Mouse (Mus musculus) midbrain, postnatal 0 days (tissue): ENCODE measurements at regions not wholly inside any gene's neighbourhood (a gene's known extent, or its start where the extent isn't known, plus 50 kb on each side); places are given as distances from the start of the nearest gene placed in this dataset.
A peak's percentile ranks its signal among the peaks of the same experiment; 100 is the strongest.

Experiments
- ATAC-seq: fragments of 200-750 bp; cut with Nextera tagmentation; 2 replicates; pipeline ENCODE4 v1.8.0; 2017; ENCODE audit warnings: moderate number of reproducible peaks, mild to moderate bottlenecking, moderate TSS enrichment, moderate library complexity; ENCODE audit not compliant: low FRiP score
- DNase-seq: peaks from one replicate; pipeline ENCODE4 v3.0.0-alpha.2; 2015; ENCODE audit warnings: low spot score
- H3K27ac ChIP-seq: fragments of 300-500 bp; sonication (generic); 2 replicates; pipeline ENCODE4 v1.5.1; 2014; ENCODE audit warnings: low read depth, mild to moderate bottlenecking, low read length, mixed read lengths
- H3K27me3 ChIP-seq: fragments of 300-500 bp; sonication (generic); 2 replicates; pipeline ENCODE4 v1.6.1; 2014; ENCODE audit warnings: low read length, control low read depth, mixed read lengths; ENCODE audit not compliant: insufficient read depth
- H3K36me3 ChIP-seq: fragments of 300-500 bp; sonication (generic); 2 replicates; pipeline ENCODE4 v1.6.1; 2014; ENCODE audit warnings: low read length, control low read depth, mixed read lengths; ENCODE audit not compliant: insufficient read depth
- H3K4me1 ChIP-seq: fragments of 300-500 bp; sonication (generic); 2 replicates; pipeline ENCODE4 v1.6.1; 2014; ENCODE audit warnings: mild to moderate bottlenecking, control low read depth, antibody characterized with exemption, low read length, mixed read lengths; ENCODE audit not compliant: insufficient read depth
- H3K4me2 ChIP-seq: fragments of 300-500 bp; sonication (generic); 2 replicates; pipeline ENCODE4 v1.6.1; 2014; ENCODE audit warnings: low read depth, mild to moderate bottlenecking, low read length, mixed read lengths; ENCODE audit not compliant: poor library complexity, severe bottlenecking
- H3K4me3 ChIP-seq: fragments of 300-500 bp; sonication (generic); 2 replicates; pipeline ENCODE4 v1.5.1; 2014; ENCODE audit warnings: low read depth, mild to moderate bottlenecking, low read length, moderate library complexity
- H3K9ac ChIP-seq: fragments of 300-500 bp; sonication (generic); replicated peaks from 2 replicates; pipeline ENCODE4 v1.6.1; 2014; ENCODE audit warnings: mild to moderate bottlenecking, low read length, moderate library complexity, mixed read lengths; ENCODE audit not compliant: poor library complexity, severe bottlenecking
- H3K9me3 ChIP-seq: fragments of 300-500 bp; sonication (generic); 2 replicates; pipeline ENCODE4 v1.6.1; 2016; ENCODE audit warnings: low read length, control low read depth
- CTCF ChIP-seq: IDR thresholded peaks from 2 replicates; pipeline ENCODE4 v1.5.1; 2016; ENCODE audit warnings: antibody characterized with exemption, mild to moderate bottlenecking
- WGBS: fragments of 180-500 bp; shearing (Covaris S2); extraction: QIAGEN DNeasy Blood & Tissue Kit; methylation state at CpG from one replicate; pipeline ENCODE4 v1.1.7; 2014; 5-methylcytosine and 5-hydroxymethylcytosine counted together

- H3K36me3 ChIP-seq, result no peaks in the 10 kb centered on the region
- no peak overlapping the region for H3K4me3 ChIP-seq
- H3K9me3 ChIP-seq, result no peaks in the 10 kb centered on the region
- whole genome bisulfite sequencing, result 26% methylated on average over 13 of the region's 13 CpGs
- no peaks in the 10 kb centered on the region for H3K4me1 ChIP-seq
- no peak overlapping the region; the same call in 1 of the 2 replicates for H3K9ac ChIP-seq
- ATAC-seq (no peak), DNase-seq (peak; percentile 51)
- H3K27me3 ChIP-seq, result peaks cover 37% of the 10 kb centered on the region
- no peak for TF ChIP-seq CTCF
- H3K27ac ChIP-seq, result 0 out of 2 replicates have a peak overlapping the region, but pooled peaks have one; percentile 26
- H3K4me2 ChIP-seq, result no peak overlapping the region; the same call in 1 of the 2 replicates
Observed at GRCm38 (mm10) chr9:90694051-90694645, 423.5 kb upstream of the Tbc1d2b start.

DNA sequence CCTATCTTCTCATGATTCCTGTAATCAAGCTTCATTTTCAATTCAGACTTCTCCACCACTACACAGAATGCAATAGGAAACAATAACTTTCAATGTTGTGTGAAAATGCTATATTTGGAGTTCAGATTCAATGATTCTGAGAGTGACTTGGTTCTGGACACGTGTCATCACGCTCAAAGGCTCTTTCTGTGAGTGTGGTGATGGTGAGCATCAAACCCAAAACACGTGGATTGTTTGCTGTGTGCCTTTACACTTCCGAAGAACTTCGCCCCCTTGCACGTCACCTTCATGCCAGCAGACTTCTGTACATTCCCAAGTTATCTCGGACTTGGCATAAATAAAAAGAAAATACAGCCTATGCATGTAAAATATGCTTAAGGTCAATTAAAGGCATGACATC is 425.1 kb upstream of the Tbc1d2b start:
- Histone ChIP-seq H3K27ac (no peak overlapping the region), H3K4me2 (no peak overlapping the region), H3K9me3 (no peaks in the 10 kb centered on the region), H3K36me3 (no peaks in the 10 kb centered on the region), H3K27me3 (peaks cover 34% of the 10 kb centered on the region), H3K4me3 (no peak overlapping the region), H3K4me1 (no peaks in the 10 kb centered on the region), H3K9ac (no peak overlapping the region)
- WGBS, result 66% methylated on average over 7 of the region's 7 CpGs
- TF ChIP-seq CTCF, result no peak
- no peak for ATAC-seq
- DNase-seq, result no peak

DNA sequence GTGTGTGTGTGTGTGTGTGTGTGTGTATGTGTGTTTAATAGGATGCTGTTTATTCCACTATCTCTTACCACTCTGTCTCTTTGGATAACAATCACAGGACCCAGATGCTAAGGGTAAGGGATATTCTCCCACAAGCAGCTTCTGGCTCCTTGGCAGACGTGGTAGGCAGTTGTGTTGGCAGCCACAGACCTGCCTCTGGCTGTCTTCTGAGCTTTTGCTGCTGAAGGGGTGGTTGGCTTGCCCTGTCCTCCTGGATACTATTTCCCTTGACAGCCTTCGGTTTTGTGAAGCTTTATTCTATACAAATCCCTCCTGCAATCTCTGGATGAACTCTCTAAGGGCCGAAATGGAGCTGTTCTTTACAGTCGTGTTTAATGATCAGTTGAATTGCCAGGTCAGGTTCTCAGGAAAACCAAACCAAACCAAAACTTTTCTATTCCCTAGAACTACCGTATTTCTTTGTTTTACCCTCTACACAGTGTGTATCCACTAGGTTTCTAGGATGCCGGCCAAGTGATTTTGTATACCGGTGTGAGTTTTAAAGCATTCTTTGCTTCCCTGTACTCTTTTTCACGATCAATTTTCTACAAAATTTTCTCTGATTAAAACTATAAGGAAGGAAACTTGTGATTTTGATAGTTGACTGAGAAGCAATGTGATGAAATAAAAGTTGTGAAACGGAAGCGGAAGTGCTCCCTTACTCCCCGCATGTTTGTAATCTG is 426.8 kb upstream of the Tbc1d2b start:
- WGBS, result 50% methylated on average over 11 of the region's 11 CpGs

DNA sequence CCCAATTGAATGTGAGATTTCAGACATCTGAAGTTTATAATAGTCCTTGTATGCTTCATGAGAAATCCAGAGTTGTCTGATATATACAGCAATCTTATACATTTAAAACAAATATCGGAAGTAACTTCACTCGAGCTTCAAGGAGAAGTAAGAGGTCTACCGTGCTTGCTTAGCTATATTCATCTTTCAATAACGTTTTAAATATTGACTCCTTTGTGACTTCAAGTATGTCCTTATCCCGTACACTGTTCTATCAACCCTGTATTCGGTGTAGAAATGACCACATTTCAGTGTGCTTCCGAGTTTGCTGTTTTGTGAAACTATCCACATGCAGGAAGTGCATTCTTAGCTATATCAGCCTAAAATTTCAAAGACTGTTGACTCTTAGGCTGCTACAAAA is 427.8 kb upstream of the Tbc1d2b start:
- 62% methylated on average over 7 of the region's 7 CpGs for WGBS
- no peaks in the 10 kb centered on the region for H3K36me3 ChIP-seq
- no peak overlapping the region for H3K4me2 ChIP-seq
- peaks cover 20% of the 10 kb centered on the region for H3K27me3 ChIP-seq
- no peaks in the 10 kb centered on the region for H3K4me1 ChIP-seq
- no peaks in the 10 kb centered on the region for H3K9me3 ChIP-seq
- DNase-seq (no peak), ATAC-seq (no peak)
- no peak overlapping the region for H3K27ac ChIP-seq
- H3K9ac ChIP-seq, result no peak overlapping the region
- no peak for TF ChIP-seq CTCF
- H3K4me3 ChIP-seq, result no peak overlapping the region

More for the DNA sequence above, 426.8 kb upstream of the Tbc1d2b start:
- Histone ChIP-seq H3K4me1 (no peaks in the 10 kb centered on the region), H3K27ac (no peak overlapping the region), H3K36me3 (no peaks in the 10 kb centered on the region), H3K4me2 (no peak overlapping the region), H3K27me3 (peaks cover 28% of the 10 kb centered on the region), H3K4me3 (no peak overlapping the region), H3K9me3 (no peaks in the 10 kb centered on the region), H3K9ac (no peak overlapping the region)
- TF ChIP-seq CTCF, result no peak
- ATAC-seq, result peak; percentile 28; the same call in 1 of the 2 replicates
- peak; percentile 89 for DNase-seq

GRCm38 (mm10) chr9:90699064-90699463 is 428.5 kb upstream of the Tbc1d2b start:
- H3K27ac ChIP-seq, result no peak overlapping the region
- no peaks in the 10 kb centered on the region for H3K4me1 ChIP-seq
- WGBS, result 29% methylated on average over 4 of the region's 4 CpGs
- no peak overlapping the region for H3K4me2 ChIP-seq
- no peaks in the 10 kb centered on the region for H3K36me3 ChIP-seq
- no peak overlapping the region for H3K9ac ChIP-seq
- H3K27me3 ChIP-seq, result peaks cover 20% of the 10 kb centered on the region
- peak; percentile 64; the same call in 1 of the 2 replicates for ATAC-seq
- peak; percentile 91 for DNase-seq
- no peak overlapping the region for H3K4me3 ChIP-seq
- TF ChIP-seq CTCF, result peak; percentile 89
- H3K9me3 ChIP-seq, result no peaks in the 10 kb centered on the region
